Mouse (Mus musculus): Measurements from ENCODE around the gene Lyl1.

DNA sequence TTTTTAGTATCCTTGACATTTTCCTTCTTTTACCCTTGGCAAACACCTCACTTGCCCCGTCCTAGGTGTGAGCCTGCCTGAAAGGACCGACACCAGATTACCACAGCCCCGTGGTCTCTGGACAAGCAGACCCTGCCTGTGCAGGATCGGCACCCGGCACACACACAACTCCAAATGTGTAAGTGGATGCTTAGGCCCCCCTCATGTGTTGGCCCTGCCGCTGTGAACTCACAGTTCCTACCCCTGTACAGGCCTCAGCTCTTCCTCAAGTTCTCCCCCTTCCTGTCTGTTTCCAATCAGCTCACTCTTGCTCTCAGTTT, 21.2 kb downstream of the Lyl1 start:
- TF ChIP-seq CTCF (IDR thresholded peaks at IDR 0.05; ENCODE audit: extremely low read depth, insufficient read length, insufficient replicate concordance, low read depth, low read length) (no peak), POLR2A (IDR thresholded peaks at IDR 0.05; ENCODE audit: low read depth, low read length) (no peak)
